Mouse (Mus musculus): ENCODE measurements around the gene Noxa1. TPM values are rescaled to one million over a fixed set of nuclear protein-coding genes. Genes with fewer than 3 reads are reported as not detected.
A peak's percentile ranks its signal among the peaks of the same experiment; 100 is the strongest.

The Noxa1 gene
- polyA plus RNA-seq, 1 experiment from 2014 or later = not detected

- Histone ChIP-seq H3K4me3 (no peak overlapping the region), H3K4me2 (no peak overlapping the region), H3K9me3 (no peaks in the 10 kb centered on the region), H3K27me3 (replicated peaks) (no peaks in the 10 kb centered on the region), H3K27ac (replicated peaks) (no peak overlapping the region), H3K9ac (no peak overlapping the region), H3K4me1 (peaks cover 21% of the 10 kb centered on the region), H3K36me3 (no peaks in the 10 kb centered on the region)
- ATAC-seq (ENCODE audit: extremely low read depth, insufficient number of reproducible peaks, low FRiP score, low TSS enrichment) = no peak
- 52% methylated on average over 2 of the region's 2 CpGs for WGBS
Measured at GRCm38 (mm10) chr2:25122666-25123065, 27.7 kb upstream of the Noxa1 start.

- H3K9ac ChIP-seq = no peak overlapping the region
- H3K27ac ChIP-seq (replicated peaks) = no peak overlapping the region
- H3K36me3 ChIP-seq = no peaks in the 10 kb centered on the region
- no peaks in the 10 kb centered on the region for H3K27me3 ChIP-seq (replicated peaks)
- no peak for ATAC-seq (ENCODE audit: extremely low read depth, insufficient number of reproducible peaks, low FRiP score, low TSS enrichment)
- WGBS = 66% methylated on average over 7 of the region's 7 CpGs
- H3K9me3 ChIP-seq = no peaks in the 10 kb centered on the region
- no peak overlapping the region for H3K4me3 ChIP-seq
- H3K4me1 ChIP-seq = peaks cover 5% of the 10 kb centered on the region
- H3K4me2 ChIP-seq = no peak overlapping the region
Measured at GRCm38 (mm10) chr2:25120963-25121362, 26.0 kb upstream of the Noxa1 start.

- Histone ChIP-seq H3K27me3 (replicated peaks) (no peaks in the 10 kb centered on the region), H3K36me3 (no peaks in the 10 kb centered on the region), H3K4me3 (no peak overlapping the region), H3K9me3 (no peaks in the 10 kb centered on the region), H3K4me1 (peaks cover 14% of the 10 kb centered on the region), H3K9ac (no peak overlapping the region), H3K4me2 (no peak overlapping the region), H3K27ac (replicated peaks) (no peak overlapping the region)
- no peak for ATAC-seq (ENCODE audit: extremely low read depth, insufficient number of reproducible peaks, low FRiP score, low TSS enrichment)
- 28% methylated on average over 2 of the region's 2 CpGs for WGBS
Measured at GRCm38 (mm10) chr2:25115442-25115841, 20.5 kb upstream of the Noxa1 start.

- Histone ChIP-seq H3K9ac (no peak overlapping the region), H3K9me3 (no peaks in the 10 kb centered on the region), H3K4me3 (no peak overlapping the region), H3K27ac (replicated peaks) (no peak overlapping the region), H3K27me3 (replicated peaks) (no peaks in the 10 kb centered on the region), H3K4me2 (no peak overlapping the region), H3K36me3 (no peaks in the 10 kb centered on the region), H3K4me1 (peaks cover 14% of the 10 kb centered on the region)
- WGBS = 75% methylated on average over 2 of the region's 2 CpGs
- ATAC-seq (ENCODE audit: extremely low read depth, insufficient number of reproducible peaks, low FRiP score, low TSS enrichment) = no peak
Measured at GRCm38 (mm10) chr2:25114308-25114707, 19.4 kb upstream of the Noxa1 start.

GRCm38 (mm10) chr2:25111184-25111791 is 16.3 kb upstream of the Noxa1 start:
- peak overlapping the region; percentile 81 for H3K27ac ChIP-seq (replicated peaks)
- H3K36me3 ChIP-seq = no peaks in the 10 kb centered on the region
- ATAC-seq (ENCODE audit: extremely low read depth, insufficient number of reproducible peaks, low FRiP score, low TSS enrichment) = no peak; the same call in 1 of the 2 replicates
- H3K4me2 ChIP-seq = no peak overlapping the region
- no peaks in the 10 kb centered on the region for H3K27me3 ChIP-seq (replicated peaks)
- 44% methylated on average over 9 of the region's 9 CpGs for WGBS
- no peaks in the 10 kb centered on the region for H3K9me3 ChIP-seq
- H3K4me1 ChIP-seq = peaks cover 27% of the 10 kb centered on the region
- H3K4me3 ChIP-seq = no peak overlapping the region
- H3K9ac ChIP-seq = peak overlapping the region; percentile 10; the same call in 1 of the 2 replicates

- peak overlapping the region; percentile 81 for H3K27ac ChIP-seq (replicated peaks)
- H3K4me2 ChIP-seq = no peak overlapping the region
- no peaks in the 10 kb centered on the region for H3K9me3 ChIP-seq
- no peaks in the 10 kb centered on the region for H3K36me3 ChIP-seq
- no peak for ATAC-seq (ENCODE audit: extremely low read depth, insufficient number of reproducible peaks, low FRiP score, low TSS enrichment)
- no peak overlapping the region for H3K9ac ChIP-seq
- no peaks in the 10 kb centered on the region for H3K27me3 ChIP-seq (replicated peaks)
- no peak overlapping the region for H3K4me3 ChIP-seq
- H3K4me1 ChIP-seq = peaks cover 32% of the 10 kb centered on the region
Measured at GRCm38 (mm10) chr2:25110505-25111183, 15.7 kb upstream of the Noxa1 start.

GRCm38 (mm10) chr2:25109487-25109886 is 14.5 kb upstream of the Noxa1 start:
- Histone ChIP-seq H3K4me2 (no peak overlapping the region), H3K27ac (replicated peaks) (no peak overlapping the region), H3K9ac (no peak overlapping the region), H3K4me1 (peaks cover 35% of the 10 kb centered on the region), H3K36me3 (no peaks in the 10 kb centered on the region), H3K4me3 (no peak overlapping the region), H3K9me3 (no peaks in the 10 kb centered on the region), H3K27me3 (replicated peaks) (no peaks in the 10 kb centered on the region)
- ATAC-seq (ENCODE audit: extremely low read depth, insufficient number of reproducible peaks, low FRiP score, low TSS enrichment) = no peak

- H3K4me1 ChIP-seq = peaks cover 30% of the 10 kb centered on the region
- H3K4me2 ChIP-seq = no peak overlapping the region
- no peak overlapping the region for H3K9ac ChIP-seq
- H3K9me3 ChIP-seq = no peaks in the 10 kb centered on the region
- no peak for ATAC-seq (ENCODE audit: extremely low read depth, insufficient number of reproducible peaks, low FRiP score, low TSS enrichment)
- no peak overlapping the region for H3K4me3 ChIP-seq
- no peaks in the 10 kb centered on the region for H3K36me3 ChIP-seq
- H3K27me3 ChIP-seq (replicated peaks) = peaks cover 9% of the 10 kb centered on the region; the same call in 1 of the 2 replicates
- WGBS = 36% methylated on average over 3 of the region's 3 CpGs
- peak overlapping the region; percentile 70 for H3K27ac ChIP-seq (replicated peaks)
Measured at GRCm38 (mm10) chr2:25106045-25106444, 11.1 kb upstream of the Noxa1 start.

GRCm38 (mm10) chr2:25104122-25104521 is 9.2 kb upstream of the Noxa1 start:
- WGBS = 89% methylated on average over 2 of the region's 2 CpGs
- Histone ChIP-seq H3K36me3 (no peaks in the 10 kb centered on the region), H3K4me1 (peaks cover 25% of the 10 kb centered on the region), H3K27me3 (replicated peaks) (peaks cover 23% of the 10 kb centered on the region), H3K4me3 (no peak overlapping the region), H3K27ac (replicated peaks) (no peak overlapping the region), H3K9ac (no peak overlapping the region), H3K4me2 (no peak overlapping the region), H3K9me3 (no peaks in the 10 kb centered on the region)
- ATAC-seq (ENCODE audit: extremely low read depth, insufficient number of reproducible peaks, low FRiP score, low TSS enrichment) = no peak

DNA sequence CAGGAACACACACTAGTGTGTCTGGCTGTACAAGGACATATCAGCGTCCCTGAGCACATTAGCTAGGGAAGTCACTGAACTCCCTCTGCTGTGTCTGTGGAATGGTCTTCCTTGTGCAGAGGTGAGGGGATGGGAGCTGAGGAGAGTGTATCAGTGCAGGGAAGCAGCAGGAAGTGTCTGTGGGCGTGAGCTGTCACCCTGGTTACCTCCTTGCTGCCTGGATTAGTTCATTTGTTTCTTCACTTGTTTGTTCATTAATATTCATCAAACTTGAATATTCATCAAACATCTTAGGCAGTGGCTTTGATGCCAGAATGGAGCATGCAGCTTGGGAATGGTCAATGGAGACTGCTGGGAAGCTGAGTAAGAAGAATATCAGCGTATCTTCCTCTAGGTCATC is 4.8 kb upstream of the Noxa1 start:
- WGBS = 66% methylated on average over 3 of the region's 3 CpGs
- peaks cover 39% of the 10 kb centered on the region for H3K27me3 ChIP-seq (replicated peaks)
- no peak overlapping the region for H3K4me3 ChIP-seq
- no peaks in the 10 kb centered on the region for H3K9me3 ChIP-seq
- H3K36me3 ChIP-seq = no peaks in the 10 kb centered on the region
- no peak for ATAC-seq (ENCODE audit: extremely low read depth, insufficient number of reproducible peaks, low FRiP score, low TSS enrichment)
- no peak overlapping the region for H3K27ac ChIP-seq (replicated peaks)
- peaks cover 4% of the 10 kb centered on the region; the same call in 1 of the 2 replicates for H3K4me1 ChIP-seq
- H3K4me2 ChIP-seq = no peak overlapping the region
- H3K9ac ChIP-seq = no peak overlapping the region

DNA sequence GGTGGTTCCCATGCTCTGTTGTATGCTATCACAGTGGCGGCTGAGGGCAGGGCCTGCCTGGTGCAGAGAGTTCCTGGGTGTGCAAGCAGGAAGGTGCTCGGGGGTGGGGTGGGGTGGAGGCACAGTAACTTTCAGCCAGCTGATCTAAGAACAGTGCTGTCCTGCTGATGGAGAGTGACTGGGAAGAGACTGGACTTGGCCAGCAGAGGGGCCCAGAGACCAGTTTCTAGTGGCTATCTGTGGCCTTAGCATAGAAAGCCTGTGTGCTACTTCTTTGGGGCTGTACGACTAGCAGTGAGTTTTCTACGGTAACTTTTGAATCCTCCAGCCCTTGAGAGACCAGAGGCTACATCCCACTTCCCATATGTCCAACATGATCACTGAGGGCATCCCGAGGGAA is 4.0 kb upstream of the Noxa1 start:
- WGBS = 46% methylated on average over 5 of the region's 5 CpGs
- no peak overlapping the region for H3K27ac ChIP-seq (replicated peaks)
- no peak overlapping the region for H3K4me2 ChIP-seq
- H3K9ac ChIP-seq = no peak overlapping the region
- no peaks in the 10 kb centered on the region for H3K9me3 ChIP-seq
- no peaks in the 10 kb centered on the region for H3K36me3 ChIP-seq
- ATAC-seq (ENCODE audit: extremely low read depth, insufficient number of reproducible peaks, low FRiP score, low TSS enrichment) = no peak
- H3K4me1 ChIP-seq = peaks cover 4% of the 10 kb centered on the region; the same call in 1 of the 2 replicates
- H3K4me3 ChIP-seq = no peak overlapping the region
- H3K27me3 ChIP-seq (replicated peaks) = peaks cover 46% of the 10 kb centered on the region
